Mouse (Mus musculus): Measurements from ENCODE around the gene Ffar3. TPM values are rescaled to one million over a fixed set of nuclear protein-coding genes. Genes with fewer than 3 reads are reported as not detected.
A peak's percentile ranks its signal among the peaks of the same experiment; 100 is the strongest.

Ffar3 gene
- polyA plus RNA-seq (2015; fragmentation: Nextera tagmentation; extraction: Ambion mirVana): not detected in 2 replicates

DNA sequence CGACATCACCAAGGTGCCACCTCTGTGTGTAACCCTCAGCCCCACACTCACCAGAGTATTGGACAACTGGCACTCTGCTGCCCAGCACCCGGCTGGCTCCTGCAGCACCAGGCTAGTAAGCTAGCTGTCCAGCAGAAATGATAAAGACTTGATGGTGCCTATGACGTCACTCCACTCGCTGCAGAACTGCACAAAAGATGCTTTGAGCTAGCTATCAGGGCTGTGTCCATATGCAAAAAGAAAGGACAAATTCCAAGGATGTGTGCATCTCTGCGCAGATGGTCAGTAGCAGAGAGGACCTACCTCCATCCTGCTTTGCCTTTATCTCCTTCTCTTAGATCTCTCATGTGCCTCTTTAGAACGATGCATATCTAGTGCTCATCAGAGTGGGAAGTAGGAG is at the start of gene Ffar3:
Gene Ffar3 (minus strand): TSS at position 101 of the 400 bp plus-strand sequence.
- H3K27me3 ChIP-seq (ENCODE audit: control insufficient read depth, insufficient read depth, low read depth, low read length): no peaks in the 10 kb centered on the region
- no peak for ATAC-seq (ENCODE audit: low read depth)

GRCm38 (mm10) chr7:30904042-30904441 is 48.1 kb upstream of the Ffar3 start:
- H3K4me1 ChIP-seq (replicated peaks; ENCODE audit: control insufficient read depth, insufficient read depth, low read length): peaks cover 6% of the 10 kb centered on the region; the same call in 1 of the 2 replicates
- no peak overlapping the region for H3K4me2 ChIP-seq (ENCODE audit: low read depth, low read length)
- ATAC-seq (ENCODE audit: low read depth): no peak
- no peak overlapping the region for H3K4me3 ChIP-seq (ENCODE audit: low read length)
- no peaks in the 10 kb centered on the region for H3K9me3 ChIP-seq (ENCODE audit: control insufficient read depth, low read length)
- peaks cover 3% of the 10 kb centered on the region; the same call in 1 of the 2 replicates for H3K27me3 ChIP-seq (ENCODE audit: control insufficient read depth, insufficient read depth, low read depth, low read length)
- WGBS: 32% methylated on average over 4 of the region's 4 CpGs
- no peak overlapping the region for H3K9ac ChIP-seq (ENCODE audit: low read length)
- H3K36me3 ChIP-seq (ENCODE audit: control insufficient read depth, insufficient read depth, low read length): no peaks in the 10 kb centered on the region
- H3K27ac ChIP-seq (ENCODE audit: low read length): no peak overlapping the region

More for the DNA sequence above, at the start of gene Ffar3:
- Histone ChIP-seq H3K36me3 (ENCODE audit: control insufficient read depth, insufficient read depth, low read length) (no peaks in the 10 kb centered on the region), H3K9ac (ENCODE audit: low read length) (no peak within 1 kb of the TSS), H3K9me3 (ENCODE audit: control insufficient read depth, low read length) (no peaks in the 10 kb centered on the region), H3K4me2 (ENCODE audit: low read depth, low read length) (no peak within 1 kb of the TSS), H3K27ac (ENCODE audit: low read length) (no peak within 1 kb of the TSS), H3K4me3 (ENCODE audit: low read length) (no peak within 1 kb of the TSS), H3K4me1 (replicated peaks; ENCODE audit: control insufficient read depth, insufficient read depth, low read length) (no peaks in the 10 kb centered on the region)
- 59% methylated on average over 6 of the region's 6 CpGs for WGBS

GRCm38 (mm10) chr7:30895217-30895616 is 39.2 kb upstream of the Ffar3 start:
- H3K4me1 ChIP-seq (replicated peaks; ENCODE audit: control insufficient read depth, insufficient read depth, low read length): peaks cover 7% of the 10 kb centered on the region; the same call in 1 of the 2 replicates
- H3K27me3 ChIP-seq (ENCODE audit: control insufficient read depth, insufficient read depth, low read depth, low read length): no peaks in the 10 kb centered on the region
- no peak for ATAC-seq (ENCODE audit: low read depth)
- no peak overlapping the region for H3K4me2 ChIP-seq (ENCODE audit: low read depth, low read length)
- H3K9me3 ChIP-seq (ENCODE audit: control insufficient read depth, low read length): no peaks in the 10 kb centered on the region
- no peak overlapping the region for H3K4me3 ChIP-seq (ENCODE audit: low read length)
- H3K27ac ChIP-seq (ENCODE audit: low read length): no peak overlapping the region
- no peaks in the 10 kb centered on the region for H3K36me3 ChIP-seq (ENCODE audit: control insufficient read depth, insufficient read depth, low read length)
- no peak overlapping the region for H3K9ac ChIP-seq (ENCODE audit: low read length)
- 72% methylated on average over 3 of the region's 3 CpGs for WGBS

DNA sequence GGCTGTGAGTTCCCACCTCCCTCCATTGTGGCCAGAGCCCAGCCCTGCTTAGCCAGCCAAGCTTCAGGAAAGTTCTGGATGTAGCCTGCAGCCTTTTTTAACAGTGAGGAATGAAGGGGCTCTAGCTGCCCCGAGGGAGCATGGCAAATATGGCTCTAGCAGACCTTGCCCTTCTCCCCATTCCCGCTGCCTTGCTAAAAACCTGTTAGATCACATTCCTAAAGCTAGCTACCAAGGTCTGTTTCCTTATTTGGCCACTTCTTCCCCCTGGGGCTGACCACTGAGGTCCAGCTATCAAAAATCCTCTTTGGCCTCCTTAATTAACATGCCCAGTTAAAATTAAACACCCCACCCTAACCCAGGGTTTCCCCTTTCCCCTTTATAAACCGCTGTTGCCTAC is 36.5 kb upstream of the Ffar3 start:
- ATAC-seq (ENCODE audit: low read depth): peak; percentile 71; the same call in 1 of the 2 replicates
- 41% methylated on average over 3 of the region's 3 CpGs for WGBS
- peak overlapping the region; percentile 61 for H3K27ac ChIP-seq (ENCODE audit: low read length)

GRCm38 (mm10) chr7:30891746-30892145 is 35.8 kb upstream of the Ffar3 start:
- no peak overlapping the region for H3K4me3 ChIP-seq (ENCODE audit: low read length)
- 76% methylated on average over 9 of the region's 9 CpGs for WGBS
- peaks cover 4% of the 10 kb centered on the region; the same call in 1 of the 2 replicates for H3K4me1 ChIP-seq (replicated peaks; ENCODE audit: control insufficient read depth, insufficient read depth, low read length)
- H3K27ac ChIP-seq (ENCODE audit: low read length): no peak overlapping the region
- H3K27me3 ChIP-seq (ENCODE audit: control insufficient read depth, insufficient read depth, low read depth, low read length): no peaks in the 10 kb centered on the region
- no peaks in the 10 kb centered on the region for H3K9me3 ChIP-seq (ENCODE audit: control insufficient read depth, low read length)
- no peak for ATAC-seq (ENCODE audit: low read depth)
- no peaks in the 10 kb centered on the region for H3K36me3 ChIP-seq (ENCODE audit: control insufficient read depth, insufficient read depth, low read length)
- H3K9ac ChIP-seq (ENCODE audit: low read length): no peak overlapping the region
- no peak overlapping the region for H3K4me2 ChIP-seq (ENCODE audit: low read depth, low read length)

More for the DNA sequence above, 36.5 kb upstream of the Ffar3 start:
- 0 out of 2 replicates have a peak overlapping the region, but pooled peaks have one; percentile 5 for H3K9ac ChIP-seq (ENCODE audit: low read length)
- no peaks in the 10 kb centered on the region for H3K27me3 ChIP-seq (ENCODE audit: control insufficient read depth, insufficient read depth, low read depth, low read length)
- H3K4me3 ChIP-seq (ENCODE audit: low read length): no peak overlapping the region
- H3K36me3 ChIP-seq (ENCODE audit: control insufficient read depth, insufficient read depth, low read length): no peaks in the 10 kb centered on the region
- H3K4me2 ChIP-seq (ENCODE audit: low read depth, low read length): no peak overlapping the region
- no peaks in the 10 kb centered on the region for H3K9me3 ChIP-seq (ENCODE audit: control insufficient read depth, low read length)
- H3K4me1 ChIP-seq (replicated peaks; ENCODE audit: control insufficient read depth, insufficient read depth, low read length): peaks cover 4% of the 10 kb centered on the region; the same call in 1 of the 2 replicates

GRCm38 (mm10) chr7:30890681-30891080 is 34.7 kb upstream of the Ffar3 start:
- no peak overlapping the region for H3K27ac ChIP-seq (ENCODE audit: low read length)
- no peaks in the 10 kb centered on the region for H3K36me3 ChIP-seq (ENCODE audit: control insufficient read depth, insufficient read depth, low read length)
- no peaks in the 10 kb centered on the region for H3K9me3 ChIP-seq (ENCODE audit: control insufficient read depth, low read length)
- H3K27me3 ChIP-seq (ENCODE audit: control insufficient read depth, insufficient read depth, low read depth, low read length): no peaks in the 10 kb centered on the region
- H3K9ac ChIP-seq (ENCODE audit: low read length): no peak overlapping the region
- H3K4me1 ChIP-seq (replicated peaks; ENCODE audit: control insufficient read depth, insufficient read depth, low read length): peaks cover 4% of the 10 kb centered on the region; the same call in 1 of the 2 replicates
- no peak overlapping the region for H3K4me2 ChIP-seq (ENCODE audit: low read depth, low read length)
- 47% methylated on average over 2 of the region's 2 CpGs for WGBS
- no peak overlapping the region for H3K4me3 ChIP-seq (ENCODE audit: low read length)
- no peak for ATAC-seq (ENCODE audit: low read depth)

DNA sequence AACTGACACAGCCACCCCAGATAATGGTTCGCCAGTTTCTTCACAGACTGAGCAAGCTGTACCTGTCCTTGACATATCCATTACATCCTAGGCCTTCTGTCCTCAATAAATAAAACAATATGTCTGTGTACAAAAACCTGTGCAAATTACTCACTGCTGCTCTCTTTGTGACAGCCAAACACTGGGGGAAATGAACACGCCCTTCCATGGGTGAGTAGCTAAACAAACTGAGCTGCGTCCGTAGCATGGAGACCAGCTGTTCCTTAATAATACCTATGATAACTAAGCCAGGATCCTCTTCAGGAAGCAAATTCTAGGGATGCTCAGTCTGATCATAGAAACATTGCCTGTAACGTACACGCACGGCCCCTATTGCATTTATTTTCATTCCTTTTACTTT is 32.8 kb upstream of the Ffar3 start:
- Histone ChIP-seq H3K4me3 (ENCODE audit: low read length) (no peak overlapping the region), H3K27me3 (ENCODE audit: control insufficient read depth, insufficient read depth, low read depth, low read length) (no peaks in the 10 kb centered on the region), H3K9me3 (ENCODE audit: control insufficient read depth, low read length) (no peaks in the 10 kb centered on the region), H3K4me2 (ENCODE audit: low read depth, low read length) (no peak overlapping the region), H3K36me3 (ENCODE audit: control insufficient read depth, insufficient read depth, low read length) (no peaks in the 10 kb centered on the region), H3K9ac (ENCODE audit: low read length) (no peak overlapping the region), H3K4me1 (replicated peaks; ENCODE audit: control insufficient read depth, insufficient read depth, low read length) (peaks cover 4% of the 10 kb centered on the region; the same call in 1 of the 2 replicates), H3K27ac (ENCODE audit: low read length) (no peak overlapping the region)
- 69% methylated on average over 7 of the region's 7 CpGs for WGBS
- ATAC-seq (ENCODE audit: low read depth): no peak

- H3K9ac ChIP-seq (ENCODE audit: low read length): no peak overlapping the region
- WGBS: 81% methylated on average over 14 of the region's 14 CpGs
- no peak overlapping the region for H3K4me3 ChIP-seq (ENCODE audit: low read length)
- no peaks in the 10 kb centered on the region for H3K9me3 ChIP-seq (ENCODE audit: control insufficient read depth, low read length)
- no peak overlapping the region for H3K27ac ChIP-seq (ENCODE audit: low read length)
- H3K4me1 ChIP-seq (replicated peaks; ENCODE audit: control insufficient read depth, insufficient read depth, low read length): no peaks in the 10 kb centered on the region; the same call in 1 of the 2 replicates
- no peak for ATAC-seq (ENCODE audit: low read depth)
- no peaks in the 10 kb centered on the region for H3K27me3 ChIP-seq (ENCODE audit: control insufficient read depth, insufficient read depth, low read depth, low read length)
- H3K36me3 ChIP-seq (ENCODE audit: control insufficient read depth, insufficient read depth, low read length): no peaks in the 10 kb centered on the region
- H3K4me2 ChIP-seq (ENCODE audit: low read depth, low read length): no peak overlapping the region
These were observed 31.7 kb upstream of the Ffar3 start for GRCm38 (mm10) chr7:30887568-30888188.

DNA sequence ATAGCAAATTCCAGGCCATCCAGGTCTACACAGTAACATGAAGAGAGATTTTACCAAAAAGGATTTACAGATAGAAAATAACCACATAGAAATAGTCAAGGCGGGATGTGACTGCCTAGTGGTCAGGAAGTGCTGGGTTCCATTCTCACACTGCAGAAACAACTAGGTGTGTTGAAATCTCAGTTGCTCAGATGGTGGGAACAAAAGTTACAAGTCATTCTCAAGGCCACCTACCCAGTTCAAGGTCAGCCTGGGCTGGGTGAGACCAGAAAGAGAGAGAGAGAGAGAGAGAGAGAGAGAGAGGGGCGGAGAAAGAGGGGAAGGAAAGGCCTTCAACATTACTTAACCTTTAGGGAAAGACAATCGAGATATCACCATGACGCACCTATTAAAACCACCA is 30.9 kb upstream of the Ffar3 start:
- no peaks in the 10 kb centered on the region for H3K27me3 ChIP-seq (ENCODE audit: control insufficient read depth, insufficient read depth, low read depth, low read length)
- H3K27ac ChIP-seq (ENCODE audit: low read length): no peak overlapping the region
- H3K36me3 ChIP-seq (ENCODE audit: control insufficient read depth, insufficient read depth, low read length): no peaks in the 10 kb centered on the region
- WGBS: 79% methylated on average over 4 of the region's 4 CpGs
- no peak overlapping the region for H3K4me3 ChIP-seq (ENCODE audit: low read length)
- H3K4me1 ChIP-seq (replicated peaks; ENCODE audit: control insufficient read depth, insufficient read depth, low read length): no peaks in the 10 kb centered on the region
- no peak overlapping the region for H3K9ac ChIP-seq (ENCODE audit: low read length)
- ATAC-seq (ENCODE audit: low read depth): no peak
- no peaks in the 10 kb centered on the region for H3K9me3 ChIP-seq (ENCODE audit: control insufficient read depth, low read length)
- no peak overlapping the region for H3K4me2 ChIP-seq (ENCODE audit: low read depth, low read length)
